Mouse (Mus musculus): ENCODE data around the gene Vangl1. TPM values are rescaled to one million over a fixed set of nuclear protein-coding genes. Genes with fewer than 3 reads are reported as not detected.

The Vangl1 gene
- polyA plus RNA-seq, 1 experiment from 2014 or later: 52.9 TPM

DNA sequence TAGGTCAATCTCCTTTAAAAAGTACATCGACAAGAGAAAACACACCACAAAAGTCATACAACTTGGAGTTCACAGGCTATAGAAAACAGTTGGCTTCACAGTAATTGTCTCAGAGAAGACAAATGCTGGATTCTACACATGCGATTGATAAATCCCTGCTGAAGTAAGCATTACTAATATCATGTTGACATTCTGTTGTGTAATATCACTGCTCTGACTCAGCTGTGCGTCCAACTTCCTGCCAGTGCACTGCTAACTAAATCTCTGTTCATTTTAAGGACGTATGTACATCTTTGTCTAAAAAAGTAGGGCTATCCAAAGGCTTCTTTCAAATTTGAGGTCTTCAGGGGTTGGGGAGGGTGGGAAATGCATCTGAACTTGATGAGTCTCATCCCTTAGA lies 17.1 kb downstream of the Vangl1 start:
- Histone ChIP-seq H3K4me1 (replicated peaks; ENCODE audit: control insufficient read depth, insufficient read depth, low read length) (no peaks in the 10 kb centered on the region; the same call in 1 of the 2 replicates), H3K4me2 (no peak overlapping the region), H3K27ac (ENCODE audit: low read depth, low read length) (no peak overlapping the region), H3K4me3 (ENCODE audit: low read depth, low read length) (no peak overlapping the region), H3K27me3 (replicated peaks; ENCODE audit: control insufficient read depth, insufficient read depth, low read length) (no peaks in the 10 kb centered on the region), H3K9ac (ENCODE audit: low read depth, low read length) (no peak overlapping the region), H3K9me3 (ENCODE audit: control insufficient read depth, low read length) (no peaks in the 10 kb centered on the region), H3K36me3 (ENCODE audit: control insufficient read depth, insufficient read depth, low read length) (peaks cover 4% of the 10 kb centered on the region; the same call in 1 of the 2 replicates)
- 74% methylated on average over 4 of the region's 4 CpGs for WGBS
- ATAC-seq (replicated peaks; ENCODE audit: low FRiP score) (no peak), DNase-seq (ENCODE audit: low spot score) (no peak)

DNA sequence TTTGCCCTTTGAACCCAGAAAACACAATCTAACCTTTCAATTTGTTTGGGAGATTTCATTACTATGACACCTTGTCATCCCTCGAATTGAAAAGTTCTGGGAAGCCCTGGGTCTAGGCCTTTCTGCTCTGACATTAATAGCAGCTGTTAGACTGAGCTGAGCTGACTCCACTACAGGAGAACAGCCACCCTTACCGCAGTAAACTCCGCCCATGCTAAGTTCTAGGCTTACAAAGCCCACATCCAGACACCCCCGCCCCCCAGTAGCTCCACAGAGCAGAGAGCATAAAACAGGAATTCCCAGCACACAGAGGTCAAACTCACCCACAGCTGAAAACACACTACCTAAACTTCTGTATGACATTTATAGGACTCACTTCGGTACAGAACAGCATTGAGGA lies 19.8 kb downstream of the Vangl1 start:
- WGBS: 79% methylated on average over 5 of the region's 5 CpGs
- ATAC-seq (replicated peaks; ENCODE audit: low FRiP score) (no peak), DNase-seq (ENCODE audit: low spot score) (no peak)
- no peaks in the 10 kb centered on the region for H3K9me3 ChIP-seq (ENCODE audit: control insufficient read depth, low read length)
- H3K27me3 ChIP-seq (replicated peaks; ENCODE audit: control insufficient read depth, insufficient read depth, low read length): no peaks in the 10 kb centered on the region
- no peak overlapping the region for H3K27ac ChIP-seq (ENCODE audit: low read depth, low read length)
- peaks cover 4% of the 10 kb centered on the region; the same call in 1 of the 2 replicates for H3K36me3 ChIP-seq (ENCODE audit: control insufficient read depth, insufficient read depth, low read length)
- no peaks in the 10 kb centered on the region for H3K4me1 ChIP-seq (replicated peaks; ENCODE audit: control insufficient read depth, insufficient read depth, low read length)
- H3K4me3 ChIP-seq (ENCODE audit: low read depth, low read length): no peak overlapping the region
- no peak overlapping the region for H3K9ac ChIP-seq (ENCODE audit: low read depth, low read length)
- no peak overlapping the region for H3K4me2 ChIP-seq

DNA sequence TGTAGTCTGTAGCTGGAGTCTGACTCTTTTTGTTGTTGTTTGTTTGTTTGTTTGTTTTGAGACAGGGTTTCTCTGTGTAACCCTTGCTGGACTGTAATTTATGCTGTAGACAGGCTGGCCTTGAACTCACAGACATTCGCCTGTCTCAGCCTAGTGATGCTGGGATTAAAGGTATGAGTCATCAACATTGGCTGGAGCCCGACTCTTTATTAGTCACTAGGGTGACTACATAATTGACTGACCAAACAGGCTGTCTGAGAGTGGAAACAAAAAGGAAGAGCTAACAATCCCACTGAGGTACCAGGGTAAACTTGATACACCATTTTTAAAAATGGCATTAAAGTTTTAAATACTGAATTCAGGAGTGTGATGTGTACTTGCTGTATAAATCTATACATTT lies 21.9 kb downstream of the Vangl1 start:
- no peak for ATAC-seq (replicated peaks; ENCODE audit: low FRiP score)
- 92% methylated on average over 2 of the region's 2 CpGs for WGBS

DNA sequence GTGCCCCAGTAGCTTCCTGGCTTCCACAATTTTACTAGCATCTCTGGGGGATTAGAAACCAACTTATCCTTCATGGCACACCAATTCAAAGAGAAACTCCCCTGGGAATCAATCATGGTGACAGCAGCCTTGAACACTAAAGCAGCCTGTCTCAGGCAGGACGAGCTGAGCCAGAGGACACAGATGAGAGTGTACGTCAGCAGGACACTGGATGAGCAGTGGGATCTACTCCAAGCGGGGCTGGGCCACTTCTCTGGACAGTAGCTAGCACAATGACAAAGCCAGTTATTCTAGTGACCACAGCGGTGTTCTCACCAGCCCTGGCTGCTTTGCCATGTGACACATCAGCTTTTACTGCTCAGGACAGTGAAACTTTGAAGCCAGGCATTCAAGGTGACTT lies 23.3 kb downstream of the Vangl1 start:
- peaks cover 2% of the 10 kb centered on the region; the same call in 1 of the 2 replicates for H3K36me3 ChIP-seq (ENCODE audit: control insufficient read depth, insufficient read depth, low read length)
- DNase-seq (ENCODE audit: low spot score): no peak
- no peak overlapping the region for H3K4me3 ChIP-seq (ENCODE audit: low read depth, low read length)
- no peak for ATAC-seq (replicated peaks; ENCODE audit: low FRiP score)
- 85% methylated on average over 4 of the region's 4 CpGs for WGBS
- no peak overlapping the region for H3K4me2 ChIP-seq
- no peak overlapping the region for H3K9ac ChIP-seq (ENCODE audit: low read depth, low read length)
- H3K4me1 ChIP-seq (replicated peaks; ENCODE audit: control insufficient read depth, insufficient read depth, low read length): no peaks in the 10 kb centered on the region
- no peaks in the 10 kb centered on the region for H3K27me3 ChIP-seq (replicated peaks; ENCODE audit: control insufficient read depth, insufficient read depth, low read length)
- no peak overlapping the region for H3K27ac ChIP-seq (ENCODE audit: low read depth, low read length)
- H3K9me3 ChIP-seq (ENCODE audit: control insufficient read depth, low read length): no peaks in the 10 kb centered on the region

More for the DNA sequence above, 21.9 kb downstream of the Vangl1 start:
- no peaks in the 10 kb centered on the region for H3K4me1 ChIP-seq (replicated peaks; ENCODE audit: control insufficient read depth, insufficient read depth, low read length)
- H3K9me3 ChIP-seq (ENCODE audit: control insufficient read depth, low read length): no peaks in the 10 kb centered on the region
- no peaks in the 10 kb centered on the region for H3K27me3 ChIP-seq (replicated peaks; ENCODE audit: control insufficient read depth, insufficient read depth, low read length)
- no peak for DNase-seq (ENCODE audit: low spot score)
- H3K4me2 ChIP-seq: no peak overlapping the region
- no peak overlapping the region for H3K4me3 ChIP-seq (ENCODE audit: low read depth, low read length)
- H3K9ac ChIP-seq (ENCODE audit: low read depth, low read length): no peak overlapping the region
- H3K36me3 ChIP-seq (ENCODE audit: control insufficient read depth, insufficient read depth, low read length): peaks cover 4% of the 10 kb centered on the region; the same call in 1 of the 2 replicates
- H3K27ac ChIP-seq (ENCODE audit: low read depth, low read length): no peak overlapping the region

DNA sequence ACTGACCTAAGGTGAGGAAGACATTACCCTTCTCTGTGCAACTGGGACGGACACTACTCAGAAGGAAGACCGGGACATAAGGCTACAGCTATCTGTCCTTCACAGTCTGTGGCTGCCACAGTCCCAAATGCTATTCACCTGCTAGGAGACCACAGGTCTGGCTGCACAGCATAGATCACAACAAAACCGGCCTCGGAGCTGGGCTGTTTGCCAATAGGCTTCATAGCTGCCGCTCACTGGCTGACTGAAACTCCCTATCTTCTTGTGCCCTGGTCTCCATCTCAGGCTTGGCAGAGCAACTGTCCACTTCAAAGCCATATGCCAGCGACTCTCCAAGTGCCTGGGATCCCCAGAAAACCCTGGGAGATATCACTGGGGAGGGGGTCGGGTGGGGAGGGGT lies 23.7 kb downstream of the Vangl1 start:
- Histone ChIP-seq H3K36me3 (ENCODE audit: control insufficient read depth, insufficient read depth, low read length) (peaks cover 2% of the 10 kb centered on the region; the same call in 1 of the 2 replicates), H3K4me3 (ENCODE audit: low read depth, low read length) (no peak overlapping the region), H3K9ac (ENCODE audit: low read depth, low read length) (no peak overlapping the region), H3K4me2 (no peak overlapping the region), H3K27me3 (replicated peaks; ENCODE audit: control insufficient read depth, insufficient read depth, low read length) (no peaks in the 10 kb centered on the region), H3K27ac (ENCODE audit: low read depth, low read length) (no peak overlapping the region), H3K4me1 (replicated peaks; ENCODE audit: control insufficient read depth, insufficient read depth, low read length) (no peaks in the 10 kb centered on the region), H3K9me3 (ENCODE audit: control insufficient read depth, low read length) (no peaks in the 10 kb centered on the region)
- ATAC-seq (replicated peaks; ENCODE audit: low FRiP score): no peak
- 82% methylated on average over 7 of the region's 7 CpGs for WGBS
- no peak for DNase-seq (ENCODE audit: low spot score)

DNA sequence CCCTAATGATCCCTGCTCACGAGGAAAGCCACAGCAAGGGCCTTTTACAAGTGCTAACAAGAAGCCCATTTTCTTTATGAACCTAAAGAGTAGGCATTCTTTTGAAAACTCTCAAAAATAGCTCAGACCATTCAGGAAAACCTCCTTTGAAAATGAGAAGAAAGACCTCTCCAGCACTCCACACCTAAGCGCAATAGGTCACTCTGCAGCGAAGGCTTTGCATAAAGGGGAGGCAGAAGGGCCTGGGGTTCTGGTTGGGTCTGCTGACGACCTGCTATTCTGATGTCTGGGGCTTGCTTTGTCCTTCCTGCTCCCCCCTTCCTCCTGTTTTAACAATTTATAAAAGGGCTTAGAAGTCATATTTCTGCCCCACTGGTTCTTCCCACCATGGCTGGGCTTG lies 24.6 kb downstream of the Vangl1 start:
- WGBS: 88% methylated on average over 4 of the region's 4 CpGs
- Histone ChIP-seq H3K9me3 (ENCODE audit: control insufficient read depth, low read length) (no peaks in the 10 kb centered on the region), H3K9ac (ENCODE audit: low read depth, low read length) (no peak overlapping the region), H3K36me3 (ENCODE audit: control insufficient read depth, insufficient read depth, low read length) (peaks cover 2% of the 10 kb centered on the region; the same call in 1 of the 2 replicates), H3K27me3 (replicated peaks; ENCODE audit: control insufficient read depth, insufficient read depth, low read length) (no peaks in the 10 kb centered on the region), H3K27ac (ENCODE audit: low read depth, low read length) (no peak overlapping the region), H3K4me2 (no peak overlapping the region), H3K4me1 (replicated peaks; ENCODE audit: control insufficient read depth, insufficient read depth, low read length) (no peaks in the 10 kb centered on the region; the same call in 1 of the 2 replicates), H3K4me3 (ENCODE audit: low read depth, low read length) (no peak overlapping the region)
- DNase-seq (ENCODE audit: low spot score): no peak
- no peak for ATAC-seq (replicated peaks; ENCODE audit: low FRiP score)

DNA sequence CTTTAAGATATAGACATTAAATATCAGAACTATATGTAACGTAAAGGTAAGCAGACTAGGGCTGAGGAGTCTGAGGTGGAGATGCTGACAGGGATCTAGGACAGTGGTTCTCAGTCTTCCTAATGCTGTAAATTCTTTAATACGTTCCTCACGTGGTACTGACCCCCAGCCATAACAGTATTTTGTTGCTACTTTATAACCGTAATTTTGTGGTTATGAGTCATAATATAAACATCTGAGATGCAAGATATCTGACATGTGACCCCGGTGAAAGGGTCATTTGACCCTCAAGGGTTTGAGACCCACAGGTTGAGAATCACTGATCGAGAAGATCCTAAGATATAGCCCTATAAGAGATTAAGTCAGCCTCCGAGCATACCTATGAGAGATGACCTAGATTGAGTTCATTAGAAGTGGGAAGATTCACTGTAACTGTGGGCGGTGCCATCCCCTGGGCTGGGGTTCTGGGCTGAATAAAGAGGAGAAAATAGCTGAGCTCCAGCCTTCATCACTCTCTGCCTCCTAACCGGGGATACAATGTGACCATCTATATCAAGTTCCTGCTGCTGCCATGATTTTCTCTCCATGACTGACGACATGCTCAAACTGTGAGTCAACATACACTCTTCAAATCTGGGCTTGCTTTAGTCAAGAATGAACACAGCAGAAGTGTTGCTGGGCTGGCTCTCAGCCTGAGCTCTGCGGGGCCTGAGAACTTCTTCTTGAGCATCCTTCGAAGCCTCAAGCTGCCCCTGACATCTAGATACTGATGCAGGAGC lies 26.5 kb downstream of the Vangl1 start:
- Histone ChIP-seq H3K27ac (ENCODE audit: low read depth, low read length) (no peak overlapping the region), H3K4me1 (replicated peaks; ENCODE audit: control insufficient read depth, insufficient read depth, low read length) (no peaks in the 10 kb centered on the region; the same call in 1 of the 2 replicates), H3K36me3 (ENCODE audit: control insufficient read depth, insufficient read depth, low read length) (no peaks in the 10 kb centered on the region), H3K4me2 (no peak overlapping the region), H3K4me3 (ENCODE audit: low read depth, low read length) (no peak overlapping the region), H3K9me3 (ENCODE audit: control insufficient read depth, low read length) (no peaks in the 10 kb centered on the region), H3K9ac (ENCODE audit: low read depth, low read length) (no peak overlapping the region), H3K27me3 (replicated peaks; ENCODE audit: control insufficient read depth, insufficient read depth, low read length) (no peaks in the 10 kb centered on the region)
- DNase-seq (ENCODE audit: low spot score) (no peak), ATAC-seq (replicated peaks; ENCODE audit: low FRiP score) (no peak)
- 92% methylated on average over 12 of the region's 12 CpGs for WGBS

DNA sequence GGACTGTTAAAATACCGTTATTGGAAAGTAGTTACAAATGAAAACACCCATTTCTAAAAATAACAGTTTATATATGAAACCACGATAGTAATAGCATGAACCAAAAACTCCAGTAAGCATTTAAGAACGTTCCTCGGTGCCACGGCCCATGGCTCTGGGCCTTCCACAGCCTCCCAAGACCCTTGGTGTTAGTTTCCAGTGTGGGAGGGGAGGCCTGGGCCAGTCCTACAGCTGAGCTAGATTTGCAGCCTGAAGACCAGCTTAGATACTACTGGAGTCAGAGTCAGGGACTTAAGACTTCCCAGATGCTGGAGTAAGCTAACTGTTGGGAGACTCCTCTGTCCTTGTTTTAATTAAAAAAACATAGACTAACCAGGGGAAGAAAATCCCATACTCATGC lies 28.4 kb downstream of the Vangl1 start:
- ATAC-seq (replicated peaks; ENCODE audit: low FRiP score): no peak
- H3K27ac ChIP-seq (ENCODE audit: low read depth, low read length): no peak overlapping the region

DNA sequence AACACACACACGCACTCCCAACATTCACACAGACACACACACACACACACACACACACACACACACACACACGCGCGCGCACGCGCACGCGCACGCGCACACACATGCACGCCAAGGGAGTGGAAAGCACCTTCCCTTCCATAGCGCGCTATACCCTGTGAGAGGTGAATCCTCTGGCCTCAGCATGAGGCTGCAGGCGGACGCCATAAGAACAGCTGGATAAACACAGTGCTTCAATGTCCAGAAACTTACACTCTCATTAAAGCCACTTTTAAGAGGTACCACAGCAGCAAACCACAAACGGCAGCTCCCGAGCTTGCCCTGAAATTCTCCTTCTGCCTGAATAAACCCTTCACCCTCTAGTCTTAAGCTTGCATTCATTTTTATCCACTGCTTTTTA lies 28.8 kb downstream of the Vangl1 start:
- no peak overlapping the region for H3K27ac ChIP-seq (ENCODE audit: low read depth, low read length)
- H3K4me1 ChIP-seq (replicated peaks; ENCODE audit: control insufficient read depth, insufficient read depth, low read length): no peaks in the 10 kb centered on the region; the same call in 1 of the 2 replicates
- H3K4me2 ChIP-seq: no peak overlapping the region
- no peaks in the 10 kb centered on the region for H3K36me3 ChIP-seq (ENCODE audit: control insufficient read depth, insufficient read depth, low read length)
- H3K4me3 ChIP-seq (ENCODE audit: low read depth, low read length): no peak overlapping the region
- ATAC-seq (replicated peaks; ENCODE audit: low FRiP score) (no peak), DNase-seq (ENCODE audit: low spot score) (no peak)
- H3K27me3 ChIP-seq (replicated peaks; ENCODE audit: control insufficient read depth, insufficient read depth, low read length): no peaks in the 10 kb centered on the region
- H3K9me3 ChIP-seq (ENCODE audit: control insufficient read depth, low read length): no peaks in the 10 kb centered on the region
- 92% methylated on average over 18 of the region's 18 CpGs for WGBS
- H3K9ac ChIP-seq (ENCODE audit: low read depth, low read length): no peak overlapping the region

More for the DNA sequence above, 28.4 kb downstream of the Vangl1 start:
- Histone ChIP-seq H3K4me1 (replicated peaks; ENCODE audit: control insufficient read depth, insufficient read depth, low read length) (no peaks in the 10 kb centered on the region; the same call in 1 of the 2 replicates), H3K36me3 (ENCODE audit: control insufficient read depth, insufficient read depth, low read length) (no peaks in the 10 kb centered on the region), H3K4me2 (no peak overlapping the region), H3K27me3 (replicated peaks; ENCODE audit: control insufficient read depth, insufficient read depth, low read length) (no peaks in the 10 kb centered on the region), H3K9ac (ENCODE audit: low read depth, low read length) (no peak overlapping the region), H3K4me3 (ENCODE audit: low read depth, low read length) (no peak overlapping the region), H3K9me3 (ENCODE audit: control insufficient read depth, low read length) (no peaks in the 10 kb centered on the region)
- WGBS: 89% methylated on average over 5 of the region's 5 CpGs
- no peak for DNase-seq (ENCODE audit: low spot score)

Measured in liver, embryonic 11.5 days (tissue).